Mouse (Mus musculus) layer of hippocampus, adult 9-10 months (tissue): ENCODE data around the gene Rab3il1.

Experiments
- DNase-seq: peaks from one replicate; pipeline ENCODE4 v3.0.0; 2022; ENCODE audit warnings: low spot score

Rab3il1 gene

GRCm38 (mm10) chr19:10041388-10042148 lies 40.1 kb downstream of the Rab3il1 start, which contains the start of gene Fads3:
Gene Fads3 (plus strand): TSS chr19:10041569.
- DNase-seq, result no peak

DNA sequence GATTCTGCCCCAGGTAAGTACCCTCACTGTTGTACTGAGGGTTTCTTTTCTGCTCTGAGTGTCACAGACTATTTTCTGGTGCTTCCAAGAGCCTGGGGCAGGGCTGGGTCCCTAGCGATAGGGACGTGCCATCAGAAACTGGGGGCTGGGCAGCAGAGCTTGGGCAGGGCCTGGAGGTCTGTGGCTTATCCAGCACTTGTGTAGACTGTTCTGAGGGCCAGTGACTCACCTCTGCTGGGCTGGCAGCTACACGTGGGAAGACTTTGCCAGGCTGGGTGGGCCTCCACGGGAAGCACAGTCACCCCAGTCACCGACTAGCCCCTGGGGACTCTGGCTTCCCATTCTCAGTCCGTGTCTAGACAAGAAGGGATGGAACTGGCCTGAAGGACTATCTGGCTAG lies 40.8 kb downstream of the Rab3il1 start:
- DNase-seq, result no peak

- DNase-seq, result no peak
Measured at GRCm38 (mm10) chr19:10042816-10043215, 41.3 kb downstream of the Rab3il1 start.

DNA sequence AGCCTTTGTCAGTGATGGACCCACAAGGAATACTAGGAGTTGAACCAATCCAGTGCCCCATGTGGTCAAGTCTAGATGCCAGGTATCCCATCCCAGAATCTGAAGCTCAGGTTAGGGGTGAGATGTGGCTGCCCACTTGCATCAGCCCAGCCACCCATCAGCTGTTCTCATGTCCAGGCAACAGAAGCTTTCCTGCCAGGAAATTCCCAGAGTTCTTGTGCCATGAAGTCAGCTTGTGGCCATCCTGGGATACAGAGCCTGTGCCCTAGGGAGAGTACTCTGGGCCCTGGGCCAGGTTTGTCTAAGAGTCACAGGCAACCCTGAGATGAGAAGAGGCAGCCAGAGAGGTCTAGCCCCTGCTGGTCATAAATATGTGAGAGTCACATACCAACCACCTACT lies 42.2 kb downstream of the Rab3il1 start:
- DNase-seq, result no peak

DNA sequence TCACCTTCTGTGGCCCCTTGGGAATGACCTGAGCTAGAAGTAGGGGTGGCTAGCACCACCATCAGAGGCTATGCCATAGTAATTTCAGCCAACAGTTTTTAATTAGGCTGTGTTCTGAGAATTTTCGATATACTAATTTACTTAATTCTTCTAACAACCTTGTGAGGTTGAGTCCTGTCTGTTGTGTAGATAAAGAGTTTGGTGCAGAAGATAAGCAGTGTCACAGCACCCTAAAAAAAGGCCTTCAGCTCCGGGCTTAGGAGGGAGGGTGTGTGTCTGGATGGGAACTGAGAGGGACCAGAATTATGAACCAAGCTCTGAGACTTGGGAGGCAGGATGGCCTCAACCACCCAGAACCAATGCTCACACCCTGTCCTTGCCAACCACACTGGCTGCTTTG lies 44.2 kb downstream of the Rab3il1 start:
- DNase-seq, result no peak

GRCm38 (mm10) chr19:10046346-10046745 lies 44.9 kb downstream of the Rab3il1 start:
- no peak for DNase-seq

DNA sequence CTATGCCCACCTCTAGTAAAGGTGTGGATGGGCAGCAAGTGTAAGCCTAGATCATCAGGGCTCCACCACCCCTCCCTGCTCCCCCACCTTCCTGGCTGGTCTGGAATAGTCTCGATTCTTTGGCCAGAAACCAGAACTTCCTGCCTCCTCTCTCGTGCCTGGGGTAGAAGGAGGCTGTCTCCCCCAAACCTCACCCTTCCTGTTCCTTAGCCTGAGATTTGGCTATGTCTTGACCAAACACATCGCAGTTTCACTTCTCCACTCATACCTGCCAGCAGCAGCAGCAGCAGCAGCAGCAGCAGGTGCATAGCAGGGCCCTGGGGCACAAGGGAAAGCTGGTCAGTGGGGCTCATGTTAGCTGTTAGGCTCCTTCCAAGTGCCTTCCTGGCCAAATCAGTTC lies 45.5 kb downstream of the Rab3il1 start:
- no peak for DNase-seq

- DNase-seq, result no peak
Measured at GRCm38 (mm10) chr19:10049533-10049932, 48.1 kb downstream of the Rab3il1 start.

GRCm38 (mm10) chr19:10050438-10050837 lies 49.0 kb downstream of the Rab3il1 start:
- no peak for DNase-seq

- no peak for DNase-seq
Measured at GRCm38 (mm10) chr19:10052698-10053097, 51.2 kb downstream of the Rab3il1 start.

GRCm38 (mm10) chr19:10053692-10054260 lies 52.3 kb downstream of the Rab3il1 start:
- no peak for DNase-seq

DNA sequence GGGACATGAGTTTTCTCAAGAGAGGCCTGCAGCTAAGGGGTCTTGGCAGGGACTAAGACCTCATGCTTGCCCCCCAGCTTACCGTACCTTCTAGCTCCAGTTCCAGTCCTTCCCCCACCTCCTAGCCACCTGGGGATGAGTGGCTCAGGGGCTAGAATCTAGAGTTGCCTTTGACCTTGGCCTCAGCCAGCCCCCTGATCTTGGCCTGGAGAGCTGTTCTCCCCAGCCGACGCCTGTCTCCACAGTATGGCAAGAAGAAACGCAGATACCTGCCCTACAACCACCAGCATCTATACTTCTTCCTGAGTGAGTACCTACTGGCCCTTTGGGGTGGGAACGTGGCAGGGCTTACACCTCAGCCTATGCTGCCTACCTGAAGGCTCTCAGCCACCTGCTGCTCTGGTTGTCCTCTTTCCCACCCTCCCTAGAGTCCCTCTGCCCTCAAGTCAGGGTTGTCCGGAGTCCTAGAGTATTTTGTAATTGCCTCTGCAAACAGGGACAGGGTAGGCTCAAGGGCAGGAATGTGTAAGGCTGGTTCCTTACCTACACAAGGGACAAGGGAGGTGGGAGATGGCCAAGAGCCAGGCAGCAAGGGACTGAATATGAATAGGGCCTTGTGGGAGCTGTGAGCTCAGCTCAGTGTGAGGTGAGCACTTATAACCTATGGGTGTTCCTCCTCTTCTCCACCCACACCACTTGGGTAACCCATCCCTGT lies 53.0 kb downstream of the Rab3il1 start:
- DNase-seq, result no peak

- no peak for DNase-seq
Measured at GRCm38 (mm10) chr19:10055261-10055660, 53.8 kb downstream of the Rab3il1 start.

DNA sequence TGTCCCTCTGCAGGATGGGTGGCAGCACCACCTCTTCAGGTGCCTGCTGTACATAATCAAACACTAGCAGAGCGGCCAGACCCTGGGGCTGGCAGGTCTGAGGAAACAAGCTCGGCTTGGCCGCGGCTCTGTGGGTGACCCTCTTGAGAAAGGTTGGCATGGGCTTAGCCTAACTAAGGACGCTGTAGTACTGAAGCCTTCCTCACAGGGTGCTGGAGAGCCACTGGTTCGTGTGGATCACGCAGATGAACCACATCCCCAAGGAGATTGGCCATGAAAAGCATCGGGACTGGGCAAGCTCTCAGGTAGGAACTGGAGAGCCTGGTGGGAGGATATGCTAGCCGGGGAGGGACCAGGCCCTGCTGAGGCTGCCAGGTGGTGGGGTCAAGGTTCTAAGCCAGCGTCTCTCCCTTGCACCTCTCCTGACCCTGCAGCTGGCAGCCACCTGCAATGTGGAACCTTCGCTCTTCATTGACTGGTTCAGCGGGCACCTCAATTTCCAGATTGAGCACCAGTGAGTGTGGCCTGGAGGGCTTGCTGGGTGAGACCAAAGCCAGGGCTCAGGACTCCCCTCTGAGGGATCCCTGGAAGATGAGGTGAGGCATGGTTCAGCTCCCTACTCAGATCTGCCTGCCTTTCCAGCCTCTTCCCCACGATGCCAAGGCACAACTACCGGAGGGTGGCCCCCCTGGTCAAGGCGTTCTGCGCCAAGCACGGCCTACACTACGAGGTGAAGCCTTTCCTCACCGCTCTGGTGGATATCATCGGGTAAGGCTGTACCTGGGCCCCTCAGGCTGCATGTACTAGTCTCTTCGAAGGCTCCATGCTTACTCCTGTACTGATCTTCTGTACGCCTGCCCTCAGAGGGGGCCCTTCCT lies 54.6 kb downstream of the Rab3il1 start:
- no peak for DNase-seq

DNA sequence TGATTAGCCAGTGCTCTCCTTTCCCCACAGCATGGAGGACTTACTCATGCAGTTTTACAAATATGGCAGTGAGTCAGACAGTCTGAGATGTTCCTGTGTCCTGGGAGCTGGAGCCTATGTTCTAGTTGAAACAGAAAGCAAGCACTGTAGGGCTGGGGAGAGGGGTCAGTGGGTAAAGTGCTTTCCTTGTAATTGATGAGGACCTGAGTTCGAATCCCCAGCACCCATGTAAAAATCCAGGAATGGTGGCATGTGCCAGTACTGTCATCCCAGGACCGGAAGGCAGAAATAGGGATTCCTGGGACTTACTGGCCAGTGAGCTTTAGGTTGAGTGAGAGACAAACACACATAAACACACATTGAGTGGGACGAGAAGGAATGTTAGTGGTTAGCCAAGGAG lies 55.2 kb downstream of the Rab3il1 start:
- no peak for DNase-seq

- no peak for DNase-seq
Measured at GRCm38 (mm10) chr19:10057486-10058351, 56.2 kb downstream of the Rab3il1 start.

GRCm38 (mm10) chr19:10058352-10058825 lies 56.9 kb downstream of the Rab3il1 start:
- DNase-seq, result no peak

DNA sequence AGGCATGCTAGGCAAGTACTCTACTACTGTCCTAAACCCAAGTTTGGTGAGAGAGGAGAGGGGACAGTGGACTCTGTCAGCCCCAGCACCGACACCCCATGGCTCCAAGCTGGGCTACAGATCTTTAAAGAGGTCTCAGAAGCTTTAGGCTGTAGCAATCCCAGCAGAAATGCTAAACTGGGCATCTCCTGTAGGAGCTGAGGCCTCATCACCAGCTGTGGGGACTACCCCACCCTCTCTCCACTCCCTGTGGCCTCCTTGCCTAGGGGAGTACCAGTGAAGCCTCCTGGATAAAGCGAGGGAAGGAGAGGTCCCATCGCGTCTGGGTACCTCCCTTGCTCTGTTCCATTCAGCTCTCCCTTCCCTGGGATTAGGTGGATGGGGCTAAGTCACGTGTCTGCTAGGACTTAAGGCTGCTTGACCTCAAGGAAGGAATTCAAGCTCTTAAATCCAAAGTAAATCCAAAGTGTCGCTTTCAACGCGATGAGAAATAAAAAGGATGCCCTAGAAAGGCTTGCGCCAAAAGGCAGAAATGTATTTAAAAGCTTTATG lies 57.5 kb downstream of the Rab3il1 start:
- DNase-seq, result no peak

DNA sequence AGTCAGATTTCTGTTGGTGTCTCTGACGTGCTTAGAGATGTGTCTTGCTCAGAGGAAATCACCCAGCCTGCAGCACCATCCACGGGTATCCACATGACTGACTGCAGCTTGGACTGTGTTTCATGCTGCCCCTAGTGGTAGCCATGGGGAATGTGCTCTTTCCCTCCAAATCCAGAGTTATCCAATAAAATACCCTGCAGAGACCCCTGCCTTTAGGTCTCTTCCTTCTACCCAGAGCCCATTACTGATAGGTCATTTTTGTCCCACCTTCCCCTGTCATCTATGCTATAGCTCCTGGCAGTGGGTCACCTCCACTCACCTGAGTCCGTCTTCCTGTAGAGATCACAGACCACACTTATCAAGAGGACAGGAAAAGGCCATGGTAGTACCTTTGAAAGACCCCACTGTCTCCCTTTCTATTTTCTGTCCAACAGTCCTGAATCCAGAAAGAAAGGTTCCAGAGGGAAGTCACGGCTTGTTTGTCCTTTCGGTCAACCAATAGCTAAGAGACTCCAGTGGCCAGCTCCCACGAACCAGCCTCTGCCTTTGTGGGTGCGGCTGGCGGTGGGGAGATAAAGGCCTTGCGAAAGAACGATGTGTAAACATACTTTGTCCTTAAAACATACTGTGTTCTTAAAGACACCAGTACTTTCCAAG lies 58.6 kb downstream of the Rab3il1 start:
- DNase-seq, result no peak
